Mouse (Mus musculus): ENCODE measurements around the gene Slco4c1.

Slco4c1 gene

GRCm38 (mm10) chr1:96770283-96770682 lies 101.7 kb downstream of the Slco4c1 start:
- DNase-seq (ENCODE audit: low read depth, low spot score), result no peak

DNA sequence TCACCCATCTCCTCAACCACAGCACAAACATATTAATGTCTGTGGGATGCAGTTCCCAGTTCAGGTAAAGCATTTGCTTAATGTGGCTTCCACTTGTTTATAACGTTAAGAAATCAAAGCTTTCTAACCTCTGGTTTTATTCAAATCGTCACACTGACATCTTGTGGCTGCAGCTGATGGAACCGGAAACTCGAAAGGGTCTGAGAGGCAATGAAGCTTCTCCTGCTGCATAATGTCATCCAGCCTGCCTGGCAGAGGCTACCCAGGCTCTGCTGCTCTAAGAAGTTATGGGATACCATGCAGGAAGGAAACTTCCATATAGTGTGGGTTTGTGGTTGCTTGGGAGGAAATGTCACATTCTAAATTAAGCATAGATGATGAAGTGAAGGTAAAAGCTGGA lies 103.7 kb downstream of the Slco4c1 start:
- no peak for DNase-seq (ENCODE audit: low read depth, low spot score)

GRCm38 (mm10) chr1:96766535-96766934 lies 105.4 kb downstream of the Slco4c1 start:
- DNase-seq (ENCODE audit: low read depth, low spot score), result no peak
